Mouse (Mus musculus) testis, adult 2 months (tissue): Measurements from ENCODE around the gene Usp10. TPM values are rescaled to one million over a fixed set of nuclear protein-coding genes. Genes with fewer than 3 reads are reported as not detected.

Experiments used
- H3K27ac ChIP-seq: fragments of 200-500 bp; 2 replicates; pipeline ENCODE4 v1.5.1; 2012; ENCODE audit warnings: low read depth, low read length; ENCODE audit not compliant: control insufficient read depth, insufficient read depth
- H3K27me3 ChIP-seq: fragments of 200-500 bp; 2 replicates; pipeline ENCODE4 v1.6.1; 2012; ENCODE audit warnings: mild to moderate bottlenecking, low read length, moderate library complexity; ENCODE audit not compliant: control insufficient read depth, insufficient read depth
- H3K36me3 ChIP-seq: fragments of 200-500 bp; 2 replicates; pipeline ENCODE4 v1.6.1; 2012; ENCODE audit warnings: mild to moderate bottlenecking, low read length; ENCODE audit not compliant: control insufficient read depth, insufficient read depth
- H3K4me1 ChIP-seq: fragments of 200-500 bp; 2 replicates; pipeline ENCODE4 v1.6.1; 2012; ENCODE audit warnings: low read length; ENCODE audit not compliant: control insufficient read depth, insufficient read depth
- H3K4me3 ChIP-seq: fragments of 200-500 bp; 2 replicates; pipeline ENCODE4 v1.5.1; 2012; ENCODE audit warnings: low read depth, mild to moderate bottlenecking, low read length, moderate library complexity, mixed read lengths; ENCODE audit not compliant: control insufficient read depth
- CTCF ChIP-seq: fragments of 200-500 bp; IDR thresholded peaks from 2 replicates; pipeline ENCODE4 v1.5.1; 2012; ENCODE audit warnings: low read depth, mild to moderate bottlenecking, inconsistent platforms, low read length, moderate library complexity; ENCODE audit not compliant: control insufficient read depth, insufficient read depth, insufficient replicate concordance
- POLR2A ChIP-seq: fragments of 200-500 bp; IDR thresholded peaks from 2 replicates; pipeline ENCODE4 v1.6.1; 2012; ENCODE audit warnings: low read depth, mild to moderate bottlenecking, inconsistent platforms, low read length, moderate library complexity; ENCODE audit not compliant: control insufficient read depth
- polyA plus RNA-seq: library from polyadenylated mRNA; depleted of rRNA; stranded (reverse); fragments of >200 nt; gene quantifications from 2 replicates; pipeline ENCODE4 v1.2.3, GENCODE M21; 2012

Usp10 gene
- polyA plus RNA-seq, 1 experiment: 19.9 TPM

GRCm38 (mm10) chr8:119984085-119984484 lies 73.9 kb downstream of the Usp10 start:
- Histone ChIP-seq H3K27ac (no peak overlapping the region), H3K4me1 (no peaks in the 10 kb centered on the region; the same call in 1 of the 2 replicates), H3K4me3 (no peak overlapping the region), H3K27me3 (no peaks in the 10 kb centered on the region), H3K36me3 (no peaks in the 10 kb centered on the region)
- TF ChIP-seq POLR2A: no peak
- peak; percentile 36; the same call in 1 of the 2 replicates for TF ChIP-seq CTCF

- Histone ChIP-seq H3K4me3 (no peak overlapping the region), H3K36me3 (no peaks in the 10 kb centered on the region), H3K27ac (no peak overlapping the region), H3K4me1 (no peaks in the 10 kb centered on the region; the same call in 1 of the 2 replicates), H3K27me3 (no peaks in the 10 kb centered on the region)
- TF ChIP-seq POLR2A (no peak), CTCF (no peak)
Observed at GRCm38 (mm10) chr8:119986174-119986573, 76.0 kb downstream of the Usp10 start.

GRCm38 (mm10) chr8:119988087-119988486 lies 77.9 kb downstream of the Usp10 start:
- Histone ChIP-seq H3K27me3 (no peaks in the 10 kb centered on the region), H3K4me3 (no peak overlapping the region), H3K36me3 (no peaks in the 10 kb centered on the region), H3K4me1 (no peaks in the 10 kb centered on the region; the same call in 1 of the 2 replicates), H3K27ac (no peak overlapping the region)
- TF ChIP-seq CTCF: no peak
- TF ChIP-seq POLR2A: no peak

- Histone ChIP-seq H3K4me1 (no peaks in the 10 kb centered on the region; the same call in 1 of the 2 replicates), H3K27me3 (no peaks in the 10 kb centered on the region), H3K4me3 (peak within 1 kb of the TSS; percentile 53), H3K36me3 (no peaks in the 10 kb centered on the region), H3K27ac (no peak within 1 kb of the TSS)
- TF ChIP-seq POLR2A (peak; percentile 38; the same call in 1 of the 2 replicates), CTCF (no peak)
Observed at GRCm38 (mm10) chr8:119992249-119992648, 82.1 kb downstream of the Usp10 start, which contains the start of gene Crispld2. Gene Crispld2, plus strand, starts transcription at chr8:119992438.

- Histone ChIP-seq H3K36me3 (no peaks in the 10 kb centered on the region), H3K4me3 (no peak overlapping the region), H3K27ac (no peak overlapping the region), H3K4me1 (no peaks in the 10 kb centered on the region; the same call in 1 of the 2 replicates), H3K27me3 (no peaks in the 10 kb centered on the region)
- TF ChIP-seq POLR2A (no peak), CTCF (no peak)
Observed at GRCm38 (mm10) chr8:119994114-119994513, 84.0 kb downstream of the Usp10 start.

DNA sequence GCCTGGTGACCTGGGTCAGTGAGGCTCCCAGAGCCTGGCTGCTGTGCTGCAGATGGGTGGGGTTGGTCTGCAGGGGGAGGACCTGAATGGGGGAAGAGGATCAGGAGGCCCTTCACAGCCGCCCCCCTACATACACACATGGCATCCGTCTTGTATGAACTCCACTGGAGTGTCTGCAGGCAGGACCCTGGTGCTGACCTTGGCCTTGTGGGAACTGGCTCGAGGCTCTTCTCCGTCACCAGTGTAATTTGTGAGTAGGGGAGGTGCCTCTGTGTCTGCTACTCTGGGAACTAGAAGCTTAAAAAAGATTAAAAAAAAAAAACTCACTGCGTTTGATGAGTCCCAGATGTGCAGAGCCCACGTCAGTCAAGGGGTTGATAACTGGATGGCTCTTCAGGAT lies 84.4 kb downstream of the Usp10 start:
- H3K27me3 ChIP-seq: no peaks in the 10 kb centered on the region
- no peak for TF ChIP-seq CTCF
- TF ChIP-seq POLR2A: no peak
- H3K4me1 ChIP-seq: no peaks in the 10 kb centered on the region; the same call in 1 of the 2 replicates
- no peaks in the 10 kb centered on the region for H3K36me3 ChIP-seq
- no peak overlapping the region for H3K27ac ChIP-seq
- H3K4me3 ChIP-seq: no peak overlapping the region

- H3K36me3 ChIP-seq: no peaks in the 10 kb centered on the region
- H3K4me1 ChIP-seq: peaks cover 3% of the 10 kb centered on the region
- H3K27me3 ChIP-seq: no peaks in the 10 kb centered on the region
- no peak overlapping the region for H3K27ac ChIP-seq
- no peak overlapping the region for H3K4me3 ChIP-seq
- TF ChIP-seq CTCF (no peak), POLR2A (no peak)
Observed at GRCm38 (mm10) chr8:119997266-119997665, 87.1 kb downstream of the Usp10 start.

DNA sequence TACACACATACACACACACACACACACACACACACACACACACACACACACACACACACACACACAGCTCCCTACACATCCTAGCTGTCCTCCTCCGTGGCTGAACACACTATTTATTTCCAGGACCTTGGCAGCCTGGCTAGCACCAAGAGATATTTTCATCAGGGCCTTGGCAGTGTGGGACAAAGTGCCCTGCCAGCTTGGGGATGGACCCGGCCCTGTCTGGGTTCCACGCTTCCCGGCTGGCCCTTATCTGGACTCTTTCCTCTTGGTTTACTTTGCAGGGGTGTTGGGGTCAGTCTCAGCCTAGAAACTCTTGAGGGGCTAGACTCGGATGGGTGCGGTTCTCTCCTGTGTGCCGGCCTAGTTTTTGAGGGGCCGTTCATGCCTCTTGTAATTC lies 90.3 kb downstream of the Usp10 start:
- no peak overlapping the region for H3K4me3 ChIP-seq
- peaks cover 3% of the 10 kb centered on the region for H3K4me1 ChIP-seq
- TF ChIP-seq POLR2A (no peak), CTCF (no peak)
- no peaks in the 10 kb centered on the region for H3K27me3 ChIP-seq
- no peaks in the 10 kb centered on the region for H3K36me3 ChIP-seq
- no peak overlapping the region for H3K27ac ChIP-seq

GRCm38 (mm10) chr8:120001712-120002111 lies 91.6 kb downstream of the Usp10 start:
- Histone ChIP-seq H3K4me3 (no peak overlapping the region), H3K27ac (peak overlapping the region; percentile 15; the same call in 1 of the 2 replicates), H3K36me3 (no peaks in the 10 kb centered on the region), H3K27me3 (no peaks in the 10 kb centered on the region), H3K4me1 (peaks cover 3% of the 10 kb centered on the region)
- TF ChIP-seq POLR2A: no peak
- TF ChIP-seq CTCF: no peak
